Mouse (Mus musculus) lung, adult 2 months (tissue): ENCODE measurements around the gene Otof.

ENCODE experiments used
- CTCF ChIP-seq: fragments of 200-500 bp; IDR thresholded peaks from 2 replicates; pipeline ENCODE4 v1.5.1; 2011; ENCODE audit warnings: mild to moderate bottlenecking, low read length, control low read depth; ENCODE audit not compliant: insufficient read depth
- POLR2A ChIP-seq: fragments of 200-500 bp; IDR thresholded peaks from 2 replicates; pipeline ENCODE4 v1.6.1; 2011; ENCODE audit warnings: low read depth, mild to moderate bottlenecking, control low read depth, low read length, borderline replicate concordance; ENCODE audit errors: extremely low read depth

GRCm38 (mm10) chr5:30485136-30485535 lies 23.4 kb upstream of the Otof start:
- TF ChIP-seq POLR2A = no peak
- TF ChIP-seq CTCF = no peak
